In genomic region chr6:133875906-133876462, GRCm38 (mm10) we compare ENCODE assay signal across 9 mouse cellular contexts. TPM values are rescaled to one million over a fixed set of nuclear protein-coding genes. Genes with fewer than 3 reads are reported as not detected.
DNase-seq lines count a peak whose midpoint lies in the region; ATAC-seq and TF ChIP-seq lines count a peak whose summit lies in the region.
"Had no signal": no experiment of that assay in that cellular context is flagged by ENCODE, and none has a peak within 500 bp of the region (broad histone marks: within the 10 kb centered on the region; RNA-seq: fewer than 3 reads in every experiment).

No protein-coding gene starts in this region.

- H3K4me3 ChIP-seq in heart, embryonic 11.5 days (ENCODE audit: low read depth, low read length), result no peak overlapping the region
- no peak overlapping the region for H3K4me3 ChIP-seq in bone marrow, adult 2 months (replicated peaks; ENCODE audit: control insufficient read depth, low read depth, low read length)
- no peak overlapping the region for H3K4me3 ChIP-seq in left cerebral cortex, adult 2 months
- no peak overlapping the region for H3K4me3 ChIP-seq in midbrain, postnatal 0 days (ENCODE audit: low read depth, low read length)
- H3K4me3 ChIP-seq: liver, embryonic 13.5 days had no signal

- 0 out of 2 replicates have a peak, but pooled peaks have one; percentile 12 for TF ChIP-seq CTCF in bone marrow, adult 2 months (IDR thresholded peaks at IDR 0.05; ENCODE audit: control insufficient read depth, insufficient read depth, low read length)
- peak; percentile 67 for TF ChIP-seq CTCF in left cerebral cortex, adult 2 months (IDR thresholded peaks at IDR 0.05)
- peak; percentile 81 for TF ChIP-seq CTCF in midbrain, postnatal 0 days (IDR thresholded peaks at IDR 0.05)

- no peak overlapping the region for H3K9ac ChIP-seq in heart, embryonic 11.5 days (ENCODE audit: low read depth, low read length)
- no peak overlapping the region for H3K9ac ChIP-seq in midbrain, postnatal 0 days (replicated peaks; ENCODE audit: low read length, poor library complexity, severe bottlenecking)
- H3K9ac ChIP-seq: liver, embryonic 13.5 days had no signal

- H3K4me1 ChIP-seq in heart, embryonic 11.5 days (ENCODE audit: control insufficient read depth, insufficient read depth, low read length), result no peaks in the 10 kb centered on the region
- H3K4me1 ChIP-seq in bone marrow, adult 2 months (ENCODE audit: control insufficient read depth, insufficient read depth, low read length), result no peaks in the 10 kb centered on the region; the same call in 1 of the 2 replicates
- no peaks in the 10 kb centered on the region for H3K4me1 ChIP-seq in midbrain, postnatal 0 days (ENCODE audit: insufficient read depth, low read length)
- H3K4me1 ChIP-seq: liver, embryonic 13.5 days had no signal

- ATAC-seq in heart, embryonic 11.5 days (replicated peaks; ENCODE audit: insufficient number of reproducible peaks, low FRiP score, low TSS enrichment), result no peak
- ATAC-seq in granulocyte monocyte progenitor cell, adult 5-6 weeks (replicated peaks; ENCODE audit: poor library complexity, severe bottlenecking), result peak; percentile 69
- ATAC-seq in midbrain, postnatal 0 days (ENCODE audit: low FRiP score), result peak; percentile 59
- ATAC-seq in frontal cortex, adult (ENCODE audit: low TSS enrichment), result no peak

- peak; percentile 71 for DNase-seq in heart, adult 11 months
- peak; percentile 41 to 44 for DNase-seq in B cell, adult 2 months
- DNase-seq in left cerebral cortex, adult 2 months (ENCODE audit: extremely low spot score in 1 of 2, low spot score in 2 of 2), result peak; percentile 22 to 24
- peak; percentile 76 for DNase-seq in midbrain, postnatal 0 days (ENCODE audit: low spot score)
- DNase-seq: liver, embryonic 13.5 days had no signal

- 29% methylated on average over 12 of the region's 12 CpGs for WGBS in heart, embryonic 11.5 days (ENCODE audit: insufficient replicate concordance)
- 22% methylated on average over 12 of the region's 12 CpGs for WGBS in bone marrow, adult 2 months
- 24% methylated on average over 12 of the region's 12 CpGs for WGBS in midbrain, postnatal 0 days

- no peak overlapping the region for H3K4me2 ChIP-seq in heart, embryonic 11.5 days
- no peak overlapping the region; the same call in 1 of the 2 replicates for H3K4me2 ChIP-seq in midbrain, postnatal 0 days (ENCODE audit: low read depth, low read length, poor library complexity, severe bottlenecking)
- H3K4me2 ChIP-seq: liver, embryonic 13.5 days had no signal

- intact Hi-C loops in left cerebral cortex, adult 2 months (cut with DNase I), result loop anchor here (5.0 to 10.0 kb wide), 2 partner anchors 169 to 1221 kb away; partner anchors contain the start of genes A630073D07Rik and Tas2r120

- no peak overlapping the region for H3K27ac ChIP-seq in heart, embryonic 11.5 days (ENCODE audit: low read depth, low read length)
- H3K27ac ChIP-seq in bone marrow, adult 2 months (ENCODE audit: control insufficient read depth, insufficient read depth, low read depth, low read length, poor library complexity), result no peak overlapping the region
- H3K27ac ChIP-seq in left cerebral cortex, adult 2 months, result no peak overlapping the region
- H3K27ac ChIP-seq in midbrain, postnatal 0 days (ENCODE audit: low read depth, low read length), result no peak overlapping the region
- H3K27ac ChIP-seq: liver, embryonic 13.5 days had no signal

- no peaks in the 10 kb centered on the region for H3K9me3 ChIP-seq in heart, embryonic 11.5 days (replicated peaks; ENCODE audit: control insufficient read depth, low read length)
- no peaks in the 10 kb centered on the region for H3K9me3 ChIP-seq in midbrain, postnatal 0 days (ENCODE audit: low read length)
- H3K9me3 ChIP-seq: liver, embryonic 13.5 days had no signal

- no peaks in the 10 kb centered on the region for H3K27me3 ChIP-seq in heart, embryonic 11.5 days (ENCODE audit: control insufficient read depth, insufficient read depth, low read length)
- no peaks in the 10 kb centered on the region for H3K27me3 ChIP-seq in midbrain, postnatal 0 days (ENCODE audit: insufficient read depth, low read length)
- H3K27me3 ChIP-seq: liver, embryonic 13.5 days had no signal

- H3K36me3 ChIP-seq in heart, embryonic 11.5 days (ENCODE audit: control insufficient read depth, insufficient read depth, low read length), result no peaks in the 10 kb centered on the region
- no peaks in the 10 kb centered on the region for H3K36me3 ChIP-seq in midbrain, postnatal 0 days (ENCODE audit: insufficient read depth, low read length)
- H3K36me3 ChIP-seq: liver, embryonic 13.5 days had no signal

- no peak for TF ChIP-seq POLR2A in bone marrow, adult 2 months (IDR thresholded peaks at IDR 0.05; ENCODE audit: borderline replicate concordance, control insufficient read depth, low read depth, low read length)

RNA-seq across cellular contexts. Expression of gene Kap, which starts 22.4 kb away (rescaled TPM):
- not detected in 2 replicates for polyA plus RNA-seq in heart, embryonic 11.5 days (2014; fragmentation: Nextera tagmentation; extraction: Ambion mirVana)
- polyA plus RNA-seq in bone marrow, adult 2 months (2011; ENCODE audit: insufficient read depth, insufficient read length, low replicate concordance, missing spikeins), result 552 TPM in 1 of 2 replicates, not detected in the other
- total RNA-seq in granulocyte monocyte progenitor cell, adult 5-6 weeks (2014; fragmentation: Nextera tagmentation), result not detected in 2 replicates
- not detected in 2 replicates for total RNA-seq in granulocyte monocyte progenitor cell, adult 5-6 weeks (2017)
- total RNA-seq in left cerebral cortex, adult 2 months (2021), result not detected
- total RNA-seq in midbrain, postnatal 0 days (2014; rRNA removed), result not detected in 2 replicates
- polyA plus RNA-seq in midbrain, postnatal 0 days (2015; fragmentation: Nextera tagmentation; extraction: Ambion mirVana), result not detected in 2 replicates
- polyA plus RNA-seq: liver, embryonic 13.5 days had no signal

Comparison
In these comparisons a context has a peak if more than half of its experiments do, and no peak if none do; other contexts are left out.
1. DNase-seq: peak in every context shown above with its lines; median percentile 76 in midbrain, postnatal 0 days; 71 in heart, adult 11 months; 42 in B cell, adult 2 months; 23 in left cerebral cortex, adult 2 months.
2. ATAC-seq: peak in granulocyte monocyte progenitor cell, adult 5-6 weeks (single experiment) and midbrain, postnatal 0 days (single experiment); none in heart, embryonic 11.5 days (single experiment) and frontal cortex, adult (single experiment).
3. CTCF ChIP-seq: peak in every context shown above with its lines; median percentile 81 in midbrain, postnatal 0 days; 67 in left cerebral cortex, adult 2 months; 12 in bone marrow, adult 2 months.